ENCODE assay signal across 8 mouse cellular contexts in the genomic region with DNA sequence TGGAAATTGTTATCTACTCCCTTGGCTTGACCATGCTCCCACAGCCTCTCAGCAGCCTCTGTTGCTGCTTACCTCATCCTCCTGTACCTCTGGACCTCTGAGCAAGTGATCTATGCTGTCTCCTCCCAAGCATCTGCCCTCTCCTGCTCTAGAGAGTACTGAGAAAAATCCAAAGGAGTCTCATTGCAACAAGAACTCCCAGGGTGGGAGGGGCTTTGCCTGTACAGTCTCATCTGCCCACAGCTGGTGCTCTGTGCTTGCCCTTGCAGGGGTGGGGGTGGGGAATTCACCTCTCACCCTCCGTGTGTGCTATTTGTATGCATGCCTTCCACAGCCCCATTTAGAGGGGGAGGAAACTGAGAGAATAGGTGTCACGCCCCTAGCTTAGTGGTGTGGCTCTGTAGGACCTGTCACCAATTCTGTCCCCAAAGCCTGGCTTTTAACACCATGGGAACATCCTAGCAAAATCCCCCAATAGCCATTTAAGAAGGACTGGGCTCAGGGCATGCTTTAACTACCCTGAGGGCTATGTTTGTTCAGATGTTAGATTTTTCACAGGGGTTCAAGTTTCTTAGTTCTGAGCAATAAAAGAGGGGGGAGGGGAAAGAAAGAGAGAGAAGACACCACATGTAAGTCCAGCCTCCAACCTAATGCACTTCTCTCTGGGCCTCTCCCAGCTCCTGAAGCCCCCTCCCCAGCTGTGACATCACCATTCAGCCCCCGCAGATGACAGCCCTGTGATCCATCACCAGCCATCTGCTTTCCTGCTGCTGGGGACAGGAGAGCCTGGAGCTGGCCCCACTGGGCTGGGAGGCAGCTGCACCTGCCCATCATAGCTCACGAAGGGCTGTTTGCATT. TPM values are rescaled to one million over a fixed set of nuclear protein-coding genes. Genes with fewer than 3 reads are reported as not detected.
A peak's percentile ranks its signal among the peaks of the same experiment; 100 is the strongest.
DNase-seq lines count a peak whose midpoint lies in the region; ATAC-seq lines count a peak whose summit lies in the region.

No protein-coding gene starts in this region.

- H3K4me2 ChIP-seq in kidney, embryonic 14.5 days (replicated peaks; ENCODE audit: low read depth, low read length) = no peak overlapping the region
- H3K4me2 ChIP-seq in embryonic facial prominence, embryonic 12.5 days (replicated peaks) = peak overlapping the region; percentile 18
- H3K4me2 ChIP-seq in neural tube, embryonic 14.5 days (ENCODE audit: low read depth, low read length) = no peak overlapping the region

- no peak overlapping the region for H3K9ac ChIP-seq in kidney, embryonic 14.5 days (ENCODE audit: low read depth, low read length)
- H3K9ac ChIP-seq in embryonic facial prominence, embryonic 12.5 days = no peak overlapping the region
- no peak overlapping the region for H3K9ac ChIP-seq in neural tube, embryonic 14.5 days (replicated peaks; ENCODE audit: low read depth, low read length)

- H3K36me3 ChIP-seq in kidney, embryonic 14.5 days (ENCODE audit: control insufficient read depth, insufficient read depth, low read length) = no peaks in the 10 kb centered on the region
- no peaks in the 10 kb centered on the region for H3K36me3 ChIP-seq in embryonic facial prominence, embryonic 12.5 days
- H3K36me3 ChIP-seq in limb, embryonic 10.5 days = no peaks in the 10 kb centered on the region
- H3K36me3 ChIP-seq in neural tube, embryonic 14.5 days (ENCODE audit: control insufficient read depth, insufficient read depth, low read length) = no peaks in the 10 kb centered on the region

- no peaks in the 10 kb centered on the region for H3K27me3 ChIP-seq in kidney, embryonic 14.5 days (ENCODE audit: control insufficient read depth, insufficient read depth, low read length)
- H3K27me3 ChIP-seq in embryonic facial prominence, embryonic 12.5 days = no peaks in the 10 kb centered on the region
- peaks cover 31% of the 10 kb centered on the region for H3K27me3 ChIP-seq in limb, embryonic 10.5 days (ENCODE audit: low read depth, poor library complexity, severe bottlenecking)
- no peaks in the 10 kb centered on the region for H3K27me3 ChIP-seq in neural tube, embryonic 14.5 days (ENCODE audit: control insufficient read depth, insufficient read depth, low read length)

- H3K9me3 ChIP-seq in kidney, embryonic 14.5 days (ENCODE audit: control insufficient read depth, low read length) = peaks cover 3% of the 10 kb centered on the region; the same call in 1 of the 2 replicates
- H3K9me3 ChIP-seq in embryonic facial prominence, embryonic 12.5 days = peaks cover 6% of the 10 kb centered on the region; the same call in 1 of the 2 replicates
- H3K9me3 ChIP-seq in limb, embryonic 10.5 days (replicated peaks) = no peaks in the 10 kb centered on the region
- H3K9me3 ChIP-seq in neural tube, embryonic 14.5 days (ENCODE audit: control insufficient read depth, low read length) = no peaks in the 10 kb centered on the region

- no peak overlapping the region for H3K4me3 ChIP-seq in kidney, embryonic 14.5 days (ENCODE audit: low read length)
- no peak overlapping the region for H3K4me3 ChIP-seq in embryonic facial prominence, embryonic 12.5 days
- H3K4me3 ChIP-seq in limb, embryonic 10.5 days = 0 out of 2 replicates have a peak overlapping the region, but pooled peaks have one; percentile 17
- no peak overlapping the region for H3K4me3 ChIP-seq in neural tube, embryonic 14.5 days (ENCODE audit: low read depth, low read length)

- no peak for DNase-seq in kidney, postnatal 36 days
- peak; percentile 60 for DNase-seq in limb, embryonic 10.5 days (ENCODE audit: low spot score)
- DNase-seq in cerebellum, adult 18-20 months = no peak
- no peak for DNase-seq in heart, adult 9 months (ENCODE audit: low spot score in 2 of 2)
- no peak for DNase-seq in urinary bladder, postnatal 14 days (ENCODE audit: low spot score)

- WGBS in kidney, embryonic 14.5 days = 3% methylated on average over 4 of the region's 4 CpGs
- 2% methylated on average over 4 of the region's 4 CpGs for WGBS in embryonic facial prominence, embryonic 12.5 days
- 3% methylated on average over 4 of the region's 4 CpGs for whole genome bisulfite sequencing in limb, embryonic 10.5 days
- 8% methylated on average over 4 of the region's 4 CpGs for WGBS in neural tube, embryonic 14.5 days

- peak overlapping the region; percentile 47; the same call in 1 of the 2 replicates for H3K27ac ChIP-seq in kidney, embryonic 14.5 days (ENCODE audit: low read depth, low read length)
- H3K27ac ChIP-seq in embryonic facial prominence, embryonic 12.5 days = peak overlapping the region; percentile 69
- peak overlapping the region; percentile 30; the same call in 1 of the 2 replicates for H3K27ac ChIP-seq in limb, embryonic 10.5 days
- peak overlapping the region; percentile 48; the same call in 1 of the 2 replicates for H3K27ac ChIP-seq in neural tube, embryonic 14.5 days (ENCODE audit: low read depth, low read length)

- peak; percentile 85 for ATAC-seq in kidney, embryonic 14.5 days (ENCODE audit: low FRiP score, low TSS enrichment)
- ATAC-seq in embryonic facial prominence, embryonic 12.5 days (ENCODE audit: insufficient number of reproducible peaks, insufficient read depth, low FRiP score, low TSS enrichment) = peak; percentile 83
- peak; percentile 86 for ATAC-seq in neural tube, embryonic 14.5 days (ENCODE audit: low read depth)

- H3K4me1 ChIP-seq in kidney, embryonic 14.5 days (ENCODE audit: control insufficient read depth, insufficient read depth, low read length) = peaks cover 20% of the 10 kb centered on the region
- peaks cover 19% of the 10 kb centered on the region for H3K4me1 ChIP-seq in embryonic facial prominence, embryonic 12.5 days
- peaks cover 24% of the 10 kb centered on the region for H3K4me1 ChIP-seq in limb, embryonic 10.5 days
- peaks cover 23% of the 10 kb centered on the region; the same call in 1 of the 2 replicates for H3K4me1 ChIP-seq in neural tube, embryonic 14.5 days (ENCODE audit: control insufficient read depth, insufficient read depth, low read length)

RNA-seq across cellular contexts. Expression of a gene that starts 26.4 kb away (rescaled TPM):
- polyA plus RNA-seq in kidney, embryonic 14.5 days (2014; fragmentation: Nextera tagmentation; extraction: Ambion mirVana) = 9.0 and 10.1 TPM in 2 replicates
- polyA plus RNA-seq in embryonic facial prominence, embryonic 12.5 days (2016; fragmentation: Nextera tagmentation; extraction: Ambion mirVana) = 12.9 and 13.4 TPM in 2 replicates
- polyA plus RNA-seq in limb, embryonic 10.5 days (2016; fragmentation: Nextera tagmentation; extraction: Ambion mirVana) = 10.0 and 12.4 TPM in 2 replicates
- polyA plus RNA-seq in neural tube, embryonic 14.5 days (2014; fragmentation: Nextera tagmentation; extraction: Ambion mirVana) = 8.4 and 9.0 TPM in 2 replicates
